Mouse (Mus musculus): ENCODE measurements at regions not wholly inside any gene's neighbourhood (a gene's known extent, or its start where the extent isn't known, plus 50 kb on each side); places are given as distances from the start of the nearest gene placed in this dataset.

GRCm38 (mm10) chr1:57218616-57219015 lies 158.8 kb upstream of the 1700066M21Rik start:
- H3K4me2 ChIP-seq, result no peak overlapping the region
- no peaks in the 10 kb centered on the region for H3K4me1 ChIP-seq
- no peaks in the 10 kb centered on the region for H3K36me3 ChIP-seq
- no peaks in the 10 kb centered on the region for H3K9me3 ChIP-seq (replicated peaks)
- no peak overlapping the region for H3K4me3 ChIP-seq (replicated peaks)
- ATAC-seq (replicated peaks; ENCODE audit: low FRiP score), result no peak
- 44% methylated on average over 3 of the region's 3 CpGs for WGBS
- H3K9ac ChIP-seq, result no peak overlapping the region
- 0 out of 2 replicates have a peak, but pooled peaks cover 6% of the 10 kb centered on the region for H3K27me3 ChIP-seq
- no peak overlapping the region for H3K27ac ChIP-seq

GRCm38 (mm10) chr1:57224425-57225104 lies 152.9 kb upstream of the 1700066M21Rik start:
- Histone ChIP-seq H3K4me2 (no peak overlapping the region), H3K27me3 (no peaks in the 10 kb centered on the region), H3K36me3 (no peaks in the 10 kb centered on the region), H3K4me3 (replicated peaks) (no peak overlapping the region), H3K9me3 (replicated peaks) (no peaks in the 10 kb centered on the region), H3K9ac (no peak overlapping the region), H3K27ac (no peak overlapping the region), H3K4me1 (no peaks in the 10 kb centered on the region)
- ATAC-seq (replicated peaks; ENCODE audit: low FRiP score), result no peak
- 75% methylated on average over 10 of the region's 10 CpGs for WGBS

- H3K9ac ChIP-seq, result no peak overlapping the region
- no peaks in the 10 kb centered on the region for H3K36me3 ChIP-seq
- no peak overlapping the region for H3K27ac ChIP-seq
- H3K4me3 ChIP-seq (replicated peaks), result no peak overlapping the region
- H3K27me3 ChIP-seq, result no peaks in the 10 kb centered on the region
- H3K4me1 ChIP-seq, result no peaks in the 10 kb centered on the region
- H3K9me3 ChIP-seq (replicated peaks), result no peaks in the 10 kb centered on the region
- no peak overlapping the region for H3K4me2 ChIP-seq
- 66% methylated on average over 6 of the region's 6 CpGs for WGBS
- no peak for ATAC-seq (replicated peaks; ENCODE audit: low FRiP score)
Measured at GRCm38 (mm10) chr1:57243607-57244408, 133.6 kb upstream of the 1700066M21Rik start.

- ATAC-seq (replicated peaks; ENCODE audit: low FRiP score), result no peak
- Histone ChIP-seq H3K36me3 (no peaks in the 10 kb centered on the region), H3K4me2 (no peak overlapping the region), H3K4me1 (no peaks in the 10 kb centered on the region), H3K9ac (no peak overlapping the region), H3K27ac (no peak overlapping the region), H3K9me3 (replicated peaks) (no peaks in the 10 kb centered on the region), H3K4me3 (replicated peaks) (no peak overlapping the region), H3K27me3 (no peaks in the 10 kb centered on the region)
- 67% methylated on average over 7 of the region's 7 CpGs for WGBS
Measured at GRCm38 (mm10) chr1:57259626-57260025, 117.8 kb upstream of the 1700066M21Rik start.

GRCm38 (mm10) chr1:57265012-57265760 lies 112.2 kb upstream of the 1700066M21Rik start:
- 0 out of 2 replicates have a peak, but pooled peaks cover 4% of the 10 kb centered on the region for H3K4me1 ChIP-seq
- H3K4me3 ChIP-seq (replicated peaks), result no peak overlapping the region
- H3K36me3 ChIP-seq, result no peaks in the 10 kb centered on the region
- H3K4me2 ChIP-seq, result no peak overlapping the region
- no peak overlapping the region for H3K9ac ChIP-seq
- no peak for ATAC-seq (replicated peaks; ENCODE audit: low FRiP score)
- H3K27me3 ChIP-seq, result peaks cover 6% of the 10 kb centered on the region; the same call in 1 of the 2 replicates
- H3K9me3 ChIP-seq (replicated peaks), result no peaks in the 10 kb centered on the region
- H3K27ac ChIP-seq, result no peak overlapping the region
- WGBS, result 19% methylated on average over 12 of the region's 12 CpGs

GRCm38 (mm10) chr1:57266695-57267094 lies 110.7 kb upstream of the 1700066M21Rik start:
- Histone ChIP-seq H3K36me3 (no peaks in the 10 kb centered on the region), H3K4me3 (replicated peaks) (no peak overlapping the region), H3K27ac (no peak overlapping the region), H3K4me2 (no peak overlapping the region), H3K9me3 (replicated peaks) (no peaks in the 10 kb centered on the region), H3K27me3 (peaks cover 6% of the 10 kb centered on the region; the same call in 1 of the 2 replicates), H3K9ac (no peak overlapping the region), H3K4me1 (0 out of 2 replicates have a peak, but pooled peaks cover 4% of the 10 kb centered on the region)
- 31% methylated on average over 3 of the region's 4 CpGs for WGBS
- ATAC-seq (replicated peaks; ENCODE audit: low FRiP score), result peak; percentile 56; the same call in 1 of the 2 replicates

- no peak overlapping the region for H3K27ac ChIP-seq
- H3K27me3 ChIP-seq, result peaks cover 6% of the 10 kb centered on the region; the same call in 1 of the 2 replicates
- no peak overlapping the region for H3K9ac ChIP-seq
- 0 out of 2 replicates have a peak, but pooled peaks cover 4% of the 10 kb centered on the region for H3K4me1 ChIP-seq
- no peaks in the 10 kb centered on the region for H3K36me3 ChIP-seq
- H3K4me3 ChIP-seq (replicated peaks), result no peak overlapping the region
- no peaks in the 10 kb centered on the region for H3K9me3 ChIP-seq (replicated peaks)
- H3K4me2 ChIP-seq, result no peak overlapping the region
- no peak for ATAC-seq (replicated peaks; ENCODE audit: low FRiP score)
- 31% methylated on average over 2 of the region's 2 CpGs for WGBS
Measured at GRCm38 (mm10) chr1:57267851-57268250, 109.6 kb upstream of the 1700066M21Rik start.

GRCm38 (mm10) chr1:57269679-57270354 lies 107.6 kb upstream of the 1700066M21Rik start:
- Histone ChIP-seq H3K27ac (no peak overlapping the region), H3K4me3 (replicated peaks) (no peak overlapping the region), H3K36me3 (no peaks in the 10 kb centered on the region), H3K27me3 (peaks cover 6% of the 10 kb centered on the region; the same call in 1 of the 2 replicates), H3K4me1 (0 out of 2 replicates have a peak, but pooled peaks cover 4% of the 10 kb centered on the region), H3K9ac (no peak overlapping the region), H3K4me2 (no peak overlapping the region), H3K9me3 (replicated peaks) (no peaks in the 10 kb centered on the region)
- ATAC-seq (replicated peaks; ENCODE audit: low FRiP score), result peak; percentile 84; the same call in 1 of the 2 replicates
- 45% methylated on average over 13 of the region's 13 CpGs for WGBS

- Histone ChIP-seq H3K4me3 (replicated peaks) (no peak overlapping the region), H3K4me1 (0 out of 2 replicates have a peak, but pooled peaks cover 2% of the 10 kb centered on the region), H3K4me2 (no peak overlapping the region), H3K9ac (no peak overlapping the region), H3K36me3 (no peaks in the 10 kb centered on the region), H3K27me3 (peaks cover 6% of the 10 kb centered on the region; the same call in 1 of the 2 replicates), H3K27ac (no peak overlapping the region), H3K9me3 (replicated peaks) (no peaks in the 10 kb centered on the region)
- ATAC-seq (replicated peaks; ENCODE audit: low FRiP score), result no peak
- 76% methylated on average over 5 of the region's 5 CpGs for WGBS
Measured at GRCm38 (mm10) chr1:57272593-57272992, 104.8 kb upstream of the 1700066M21Rik start.

GRCm38 (mm10) chr1:57281549-57281948 lies 95.9 kb upstream of the 1700066M21Rik start:
- Histone ChIP-seq H3K27ac (no peak overlapping the region), H3K4me2 (no peak overlapping the region), H3K4me1 (no peaks in the 10 kb centered on the region), H3K9ac (no peak overlapping the region), H3K27me3 (no peaks in the 10 kb centered on the region), H3K9me3 (replicated peaks) (no peaks in the 10 kb centered on the region), H3K4me3 (replicated peaks) (no peak overlapping the region), H3K36me3 (no peaks in the 10 kb centered on the region)
- WGBS, result 90% methylated on average over 3 of the region's 3 CpGs
- no peak for ATAC-seq (replicated peaks; ENCODE audit: low FRiP score)

GRCm38 (mm10) chr1:57296186-57296585 lies 81.2 kb upstream of the 1700066M21Rik start:
- H3K27ac ChIP-seq, result no peak overlapping the region
- H3K4me3 ChIP-seq (replicated peaks), result no peak overlapping the region
- no peak overlapping the region for H3K4me2 ChIP-seq
- H3K27me3 ChIP-seq, result no peaks in the 10 kb centered on the region
- no peak overlapping the region for H3K9ac ChIP-seq
- no peaks in the 10 kb centered on the region for H3K36me3 ChIP-seq
- H3K9me3 ChIP-seq (replicated peaks), result no peaks in the 10 kb centered on the region
- no peak for ATAC-seq (replicated peaks; ENCODE audit: low FRiP score)
- WGBS, result 85% methylated on average over 1 of the region's 1 CpGs
- H3K4me1 ChIP-seq, result no peaks in the 10 kb centered on the region

All from kidney, embryonic 15.5 days (tissue).